Mouse (Mus musculus) G1E (cell line): ENCODE measurements around the gene Cspg4. TPM values are rescaled to one million over a fixed set of nuclear protein-coding genes. Genes with fewer than 3 reads are reported as not detected.

Experiments
- ATAC-seq: 2 replicates; pipeline ENCODE4 v1.8.0; 2016; ENCODE audit warnings: mild to moderate bottlenecking; ENCODE audit not compliant: insufficient number of reproducible peaks, poor library complexity, low FRiP score, severe bottlenecking; ENCODE audit errors: extremely low read depth
- DNase-seq: peaks from one replicate; pipeline ENCODE4 v3.0.0; 2012; ENCODE audit warnings: low spot score
- H3K27me3 ChIP-seq: 2 replicates; pipeline ENCODE4 v1.6.1; 2012; ENCODE audit warnings: mild to moderate bottlenecking, low read length, inconsistent platforms; ENCODE audit not compliant: insufficient read depth
- H3K36me3 ChIP-seq: replicated peaks from 2 replicates; pipeline ENCODE3; 2012; ENCODE audit warnings: mild to moderate bottlenecking, inconsistent platforms
- H3K4me1 ChIP-seq: 2 replicates; pipeline ENCODE4 v1.6.1; 2012; ENCODE audit warnings: low read depth, low read length, inconsistent platforms, mixed read lengths; ENCODE audit not compliant: insufficient read depth
- H3K4me3 ChIP-seq: 2 replicates; pipeline ENCODE4 v1.5.1; 2012; ENCODE audit warnings: low read depth, mild to moderate bottlenecking, inconsistent platforms, low read length, moderate library complexity, mixed read lengths
- H3K9me3 ChIP-seq: replicated peaks from 2 replicates; pipeline ENCODE4 v1.6.1; 2012; ENCODE audit warnings: inconsistent platforms
- CTCF ChIP-seq: IDR thresholded peaks from 2 replicates; pipeline ENCODE4 v1.5.1; 2012; ENCODE audit warnings: low read depth, low read length, inconsistent platforms, mixed read lengths
- GATA1 ChIP-seq: IDR thresholded peaks from 2 replicates; pipeline ENCODE4 v1.6.1; 2012; ENCODE audit warnings: borderline replicate concordance, low read length, inconsistent platforms, mixed read lengths
- GATA2 ChIP-seq: IDR thresholded peaks from 2 replicates; pipeline ENCODE4 v1.6.1; 2012; ENCODE audit warnings: low read depth, low read length, inconsistent platforms, borderline replicate concordance
- POLR2AphosphoS5 ChIP-seq: IDR thresholded peaks from 2 replicates; pipeline ENCODE4 v1.6.1; 2012; ENCODE audit warnings: low read depth, low read length, inconsistent platforms; ENCODE audit not compliant: insufficient replicate concordance
- TAL1 ChIP-seq: conservative IDR thresholded peaks from 2 replicates; pipeline ENCODE4 v1.6.1; 2012; ENCODE audit warnings: low read depth, low read length, inconsistent platforms, mixed read lengths
- polyA plus RNA-seq: library from polyadenylated mRNA; stranded (reverse); fragments of >175 nt; gene quantifications from 2 replicates; pipeline ENCODE4 v1.2.3, GENCODE M21; 2012
- total RNA-seq, 2 experiments: library from RNA; stranded (forward) in 1 of 2; stranded (reverse) in 1 of 2; fragments of 200-1000 nt in 1 of 2; fragments of >200 nt in 1 of 2; fragmentation: Nextera tagmentation in 1 of 2; gene quantifications; 2 replicates each; pipeline ENCODE4 v1.2.3; 2014 to 2017

Gene Cspg4
- total and polyA plus RNA-seq, 3 experiments: 0.16 TPM; not detected in 2

DNA sequence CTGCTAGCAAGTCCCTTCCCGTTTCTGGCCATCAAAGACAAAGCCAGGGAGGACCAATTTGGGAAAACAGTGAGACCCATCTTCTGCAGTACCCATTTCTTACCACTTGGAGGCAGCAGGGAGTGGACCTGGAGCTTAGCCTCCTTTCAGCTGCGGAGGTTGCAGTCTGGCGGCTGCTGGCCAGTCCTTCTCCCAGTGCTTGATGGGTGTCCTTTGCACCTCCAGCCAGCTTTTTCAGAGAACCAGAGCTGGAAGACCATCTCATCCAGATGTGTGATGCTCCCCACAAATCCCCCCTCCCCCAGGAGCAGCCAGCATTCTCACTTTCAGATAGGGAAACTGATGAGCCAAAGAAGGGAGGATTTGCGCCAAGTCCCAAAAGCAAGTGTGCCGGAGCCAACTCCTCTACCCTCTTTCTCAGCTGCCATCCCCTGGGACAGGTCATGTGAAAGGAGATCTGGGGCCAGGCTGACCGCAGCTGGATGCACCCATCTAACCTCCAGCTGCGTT lies 21.1 kb upstream of the Cspg4 start:
- Histone ChIP-seq H3K4me3 (no peak overlapping the region), H3K4me1 (no peaks in the 10 kb centered on the region), H3K36me3 (no peaks in the 10 kb centered on the region), H3K9me3 (no peaks in the 10 kb centered on the region), H3K27me3 (peaks cover 9% of the 10 kb centered on the region)
- DNase-seq (peak; percentile 27), ATAC-seq (no peak)
- TF ChIP-seq CTCF (peak; percentile 63; the same call in 1 of the 2 replicates), GATA1 (no peak), TAL1 (no peak)

DNA sequence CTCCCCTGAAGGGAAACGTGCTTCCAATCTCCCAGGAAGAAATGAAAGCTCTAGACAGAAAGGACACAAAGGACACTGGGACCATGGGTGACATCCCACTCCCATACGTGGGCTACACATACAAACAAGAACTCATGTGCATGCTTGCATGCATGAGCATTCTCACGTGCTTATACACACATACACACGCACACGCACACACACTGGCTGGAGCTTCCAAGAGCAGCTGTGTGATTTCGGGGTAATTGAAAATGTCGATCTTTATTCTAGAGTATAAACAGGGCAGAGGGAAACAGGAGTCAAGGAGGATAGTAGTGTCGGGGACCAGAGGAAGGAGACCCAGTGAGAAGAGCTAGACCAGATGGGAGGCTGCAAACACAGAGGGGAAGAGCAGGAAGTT lies 20.2 kb upstream of the Cspg4 start:
- Histone ChIP-seq H3K27me3 (peaks cover 10% of the 10 kb centered on the region), H3K36me3 (no peaks in the 10 kb centered on the region)
- no peak for ATAC-seq

DNA sequence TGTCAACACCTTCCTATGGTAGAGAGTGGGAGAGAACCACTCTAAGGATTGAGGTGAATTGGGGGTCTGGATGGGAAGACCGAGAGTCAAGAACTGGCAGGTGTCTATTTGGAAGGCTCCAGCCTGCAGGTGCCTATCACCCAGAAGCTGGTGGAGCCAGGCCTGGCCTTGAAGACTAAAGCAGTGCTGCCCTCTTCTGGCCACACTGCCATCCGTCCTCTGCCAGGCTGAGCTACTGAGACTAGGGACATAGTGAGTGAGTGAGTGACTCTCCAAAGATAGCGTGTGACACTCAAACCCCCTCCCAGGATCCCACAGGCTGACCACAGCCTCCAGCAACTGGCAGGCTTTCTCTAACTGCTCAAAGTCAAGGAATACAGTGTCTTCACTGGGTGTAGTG lies 17.3 kb upstream of the Cspg4 start:
- Histone ChIP-seq H3K36me3 (no peaks in the 10 kb centered on the region), H3K4me3 (no peak overlapping the region), H3K27me3 (peaks cover 16% of the 10 kb centered on the region), H3K9me3 (no peaks in the 10 kb centered on the region), H3K4me1 (no peaks in the 10 kb centered on the region)
- DNase-seq (peak; percentile 48), ATAC-seq (no peak)
- TF ChIP-seq POLR2AphosphoS5 (no peak), CTCF (peak; percentile 38; the same call in 1 of the 2 replicates)

More for the DNA sequence above, 20.2 kb upstream of the Cspg4 start:
- DNase-seq: no peak
- Histone ChIP-seq H3K4me1 (no peaks in the 10 kb centered on the region), H3K9me3 (no peaks in the 10 kb centered on the region), H3K4me3 (no peak overlapping the region)
- TF ChIP-seq POLR2AphosphoS5: no peak
- TF ChIP-seq GATA1: no peak
- no peak for TF ChIP-seq CTCF
- TF ChIP-seq TAL1: no peak
- TF ChIP-seq GATA2: no peak

DNA sequence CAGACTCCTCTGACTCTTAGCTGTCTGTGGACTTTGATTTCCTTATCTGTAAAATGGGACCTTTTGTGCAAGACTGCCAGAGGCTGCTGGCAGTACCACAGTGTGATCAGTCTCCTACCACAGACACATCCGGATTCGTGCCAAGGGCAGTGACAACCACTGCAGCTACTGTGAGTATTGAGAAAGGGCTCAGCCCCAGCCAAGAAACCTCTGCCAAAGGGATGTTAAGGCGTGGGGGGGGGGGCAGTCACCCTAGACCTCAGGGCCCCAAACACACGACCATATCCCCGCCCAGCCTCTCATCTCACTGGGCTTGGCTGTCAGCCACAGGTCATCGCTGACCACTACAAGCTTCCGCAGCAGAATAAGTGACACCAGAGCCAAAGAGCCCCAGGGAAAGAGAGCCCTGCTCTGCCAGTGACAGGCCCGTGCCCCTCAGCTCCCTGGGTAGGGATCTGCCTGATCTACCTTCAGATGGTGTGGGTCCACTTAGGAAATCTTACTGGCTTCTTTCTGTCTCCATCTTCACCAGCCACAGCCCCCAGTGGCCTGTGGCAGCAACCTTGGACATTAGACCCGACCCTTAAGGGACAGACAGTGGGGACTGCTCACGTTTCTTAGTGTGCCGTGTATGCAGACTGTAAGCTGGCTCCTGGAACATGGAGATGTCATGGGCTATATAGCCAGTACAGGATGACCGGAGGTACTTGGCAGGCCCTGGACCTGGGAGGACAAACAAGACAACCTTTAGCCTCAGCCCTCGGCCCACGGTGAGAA lies 14.5 kb upstream of the Cspg4 start:
- no peak for ATAC-seq
- Histone ChIP-seq H3K27me3 (peaks cover 25% of the 10 kb centered on the region), H3K4me1 (peaks cover 3% of the 10 kb centered on the region), H3K9me3 (no peaks in the 10 kb centered on the region), H3K36me3 (no peaks in the 10 kb centered on the region), H3K4me3 (no peak overlapping the region)
- no peak for DNase-seq
- TF ChIP-seq CTCF: no peak
- no peak for TF ChIP-seq POLR2AphosphoS5
- no peak for TF ChIP-seq TAL1
- TF ChIP-seq GATA2: no peak
- TF ChIP-seq GATA1: no peak

DNA sequence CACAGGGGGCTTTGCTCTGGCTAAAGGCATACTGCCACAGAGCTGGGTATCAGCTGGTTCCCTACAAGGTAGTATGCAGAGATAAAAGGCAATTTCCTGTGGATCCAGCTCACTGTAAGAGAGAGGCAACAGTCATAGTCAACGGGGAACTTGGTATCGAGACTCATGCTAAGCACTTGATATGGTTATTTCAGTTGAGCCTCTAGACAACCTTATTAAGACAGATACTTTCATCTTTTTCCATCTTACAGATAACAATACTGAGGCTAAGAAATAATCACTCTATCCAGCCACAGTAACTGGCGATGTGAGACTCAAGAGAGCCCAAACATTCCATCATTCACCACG lies 14.0 kb upstream of the Cspg4 start:
- H3K4me3 ChIP-seq: no peak overlapping the region
- no peaks in the 10 kb centered on the region for H3K9me3 ChIP-seq
- TF ChIP-seq GATA1: no peak
- no peak for DNase-seq
- ATAC-seq: no peak
- no peaks in the 10 kb centered on the region for H3K36me3 ChIP-seq
- H3K4me1 ChIP-seq: peaks cover 3% of the 10 kb centered on the region
- peaks cover 22% of the 10 kb centered on the region for H3K27me3 ChIP-seq

DNA sequence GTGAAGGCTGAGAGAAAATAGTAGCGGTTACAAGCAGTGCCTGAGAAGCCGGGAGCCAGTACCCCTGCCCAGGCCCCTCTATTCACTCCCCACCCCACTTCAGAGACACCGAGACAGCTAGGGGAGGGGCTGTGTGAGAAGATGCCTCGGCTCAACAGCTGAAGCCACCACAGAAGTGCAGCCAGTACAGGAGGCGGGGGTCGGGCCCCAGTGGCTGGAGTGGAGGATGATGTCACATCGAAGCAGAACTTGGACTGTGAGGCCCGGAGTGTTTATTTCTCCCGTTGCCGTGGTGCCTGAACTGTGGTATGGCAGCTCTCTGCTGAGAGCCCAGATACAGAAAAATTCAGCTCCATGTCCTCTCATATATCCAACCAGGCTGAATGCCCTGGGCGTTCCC lies 13.1 kb upstream of the Cspg4 start:
- H3K36me3 ChIP-seq: no peaks in the 10 kb centered on the region
- H3K4me3 ChIP-seq: no peak overlapping the region
- H3K9me3 ChIP-seq: no peaks in the 10 kb centered on the region
- no peak for ATAC-seq
- peak; percentile 18 for DNase-seq
- H3K4me1 ChIP-seq: peaks cover 3% of the 10 kb centered on the region
- H3K27me3 ChIP-seq: peaks cover 25% of the 10 kb centered on the region
- TF ChIP-seq CTCF: no peak
- TF ChIP-seq TAL1: no peak
- TF ChIP-seq POLR2AphosphoS5: no peak
- no peak for TF ChIP-seq GATA2
- TF ChIP-seq GATA1: no peak

DNA sequence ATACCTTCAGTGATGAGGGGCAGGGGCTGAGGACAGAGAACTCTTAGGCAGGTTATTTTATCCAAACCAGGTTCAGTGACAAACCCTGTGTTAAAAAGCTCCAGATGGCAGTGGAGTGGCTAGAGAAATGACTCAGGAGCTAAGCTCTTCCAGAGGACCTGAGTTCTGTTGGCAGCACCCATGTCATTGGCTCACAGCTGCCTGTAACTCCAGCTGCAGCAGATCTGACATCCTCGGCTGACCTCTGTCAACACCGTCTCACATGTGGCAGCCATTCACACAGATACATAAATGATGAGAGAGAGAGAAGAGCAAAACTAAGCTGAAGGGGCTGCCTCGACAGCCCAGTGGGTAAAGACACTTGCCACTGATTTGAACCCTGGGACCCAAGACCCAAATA lies 7.4 kb upstream of the Cspg4 start:
- Histone ChIP-seq H3K4me3 (no peak overlapping the region), H3K9me3 (no peaks in the 10 kb centered on the region), H3K27me3 (peaks cover 36% of the 10 kb centered on the region), H3K36me3 (no peaks in the 10 kb centered on the region), H3K4me1 (peaks cover 3% of the 10 kb centered on the region)
- ATAC-seq (no peak), DNase-seq (no peak)
- TF ChIP-seq POLR2AphosphoS5 (no peak), GATA1 (no peak), TAL1 (no peak), CTCF (no peak), GATA2 (no peak)
